Mouse (Mus musculus): Measurements from ENCODE around the gene Txn2. TPM values are rescaled to one million over a fixed set of nuclear protein-coding genes. Genes with fewer than 3 reads are reported as not detected.

Txn2 gene
- polyA plus RNA-seq, 1 experiment from 2014 or later: 245 TPM

DNA sequence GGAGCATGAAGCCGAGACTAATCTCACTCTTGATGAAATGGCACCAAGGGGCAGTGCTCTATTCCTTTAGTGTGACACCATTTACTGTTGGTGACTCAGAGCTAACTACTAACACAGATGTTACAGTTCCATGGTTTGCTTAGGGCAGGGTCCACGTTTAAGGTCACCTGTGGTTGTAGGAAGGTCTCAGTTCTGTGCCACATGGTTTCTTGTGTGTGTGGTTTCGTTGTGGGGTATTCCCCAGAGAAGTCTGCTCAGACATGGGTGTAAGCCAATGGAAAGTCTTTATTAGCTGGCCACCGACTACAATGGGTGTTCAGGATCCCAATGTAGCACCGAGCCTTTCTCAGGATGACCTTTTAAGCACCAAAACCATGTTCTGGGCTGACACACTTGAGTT is 9.7 kb upstream of the Txn2 start:
- H3K9ac ChIP-seq (ENCODE audit: low read depth, low read length): no peak overlapping the region
- 0 out of 2 replicates have a peak, but pooled peaks cover 2% of the 10 kb centered on the region for H3K4me1 ChIP-seq (replicated peaks; ENCODE audit: insufficient read depth, low read length)
- DNase-seq (ENCODE audit: low spot score): no peak
- H3K4me2 ChIP-seq (ENCODE audit: low read length): no peak overlapping the region
- no peaks in the 10 kb centered on the region for H3K36me3 ChIP-seq (ENCODE audit: insufficient read depth, low read length)
- no peaks in the 10 kb centered on the region for H3K9me3 ChIP-seq (replicated peaks; ENCODE audit: low read length)
- 67% methylated on average over 5 of the region's 5 CpGs for WGBS
- H3K27ac ChIP-seq: no peak overlapping the region
- no peak for ATAC-seq (replicated peaks; ENCODE audit: low FRiP score, low read depth)
- no peak overlapping the region for H3K4me3 ChIP-seq (replicated peaks; ENCODE audit: low read depth, low read length)
- H3K27me3 ChIP-seq (ENCODE audit: insufficient read depth, low read length): no peaks in the 10 kb centered on the region
- no peak for TF ChIP-seq CTCF (IDR thresholded peaks at IDR 0.05; ENCODE audit: low read depth)

DNA sequence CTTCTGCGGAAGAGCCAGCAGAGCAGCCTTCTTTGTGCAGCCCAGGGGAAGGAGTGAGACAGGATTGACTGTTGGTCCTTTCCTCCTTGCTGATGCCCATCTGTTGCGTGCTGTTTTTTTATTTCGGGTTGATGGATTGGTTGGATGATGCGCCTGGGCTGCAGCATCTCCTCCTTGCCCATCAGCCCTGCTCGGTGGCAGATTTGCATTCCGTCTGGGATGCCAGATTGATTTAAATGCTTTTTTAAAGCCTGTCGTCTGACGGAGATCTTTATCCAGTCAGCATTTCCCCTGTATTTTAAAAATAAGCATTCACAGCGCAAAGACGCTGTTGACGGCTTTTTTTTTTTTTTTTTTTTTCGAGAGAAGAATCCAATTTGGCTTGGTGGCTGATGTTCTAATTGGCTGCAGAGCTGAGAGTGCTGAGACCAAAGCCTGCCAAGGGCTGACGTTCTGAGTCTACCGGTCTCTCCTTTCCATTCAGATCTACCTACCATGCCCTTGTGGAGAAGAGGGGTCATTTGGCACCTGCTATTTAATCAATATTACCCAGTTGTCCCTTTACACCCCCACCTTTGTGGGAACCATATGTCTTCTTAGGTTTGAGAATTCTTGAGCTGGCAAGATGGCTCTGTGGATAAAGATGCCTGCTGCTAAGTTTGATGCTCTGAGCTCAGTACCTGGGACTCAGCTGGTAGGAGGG is 7.0 kb upstream of the Txn2 start:
- DNase-seq (ENCODE audit: low spot score) (no peak), ATAC-seq (replicated peaks; ENCODE audit: low FRiP score, low read depth) (no peak)
- Histone ChIP-seq H3K9me3 (replicated peaks; ENCODE audit: low read length) (no peaks in the 10 kb centered on the region), H3K4me1 (replicated peaks; ENCODE audit: insufficient read depth, low read length) (0 out of 2 replicates have a peak, but pooled peaks cover 2% of the 10 kb centered on the region), H3K27ac (no peak overlapping the region), H3K4me2 (ENCODE audit: low read length) (no peak overlapping the region), H3K9ac (ENCODE audit: low read depth, low read length) (no peak overlapping the region), H3K36me3 (ENCODE audit: insufficient read depth, low read length) (no peaks in the 10 kb centered on the region), H3K27me3 (ENCODE audit: insufficient read depth, low read length) (no peaks in the 10 kb centered on the region), H3K4me3 (replicated peaks; ENCODE audit: low read depth, low read length) (no peak overlapping the region)
- no peak for TF ChIP-seq CTCF (IDR thresholded peaks at IDR 0.05; ENCODE audit: low read depth)
- 71% methylated on average over 14 of the region's 14 CpGs for WGBS

DNA sequence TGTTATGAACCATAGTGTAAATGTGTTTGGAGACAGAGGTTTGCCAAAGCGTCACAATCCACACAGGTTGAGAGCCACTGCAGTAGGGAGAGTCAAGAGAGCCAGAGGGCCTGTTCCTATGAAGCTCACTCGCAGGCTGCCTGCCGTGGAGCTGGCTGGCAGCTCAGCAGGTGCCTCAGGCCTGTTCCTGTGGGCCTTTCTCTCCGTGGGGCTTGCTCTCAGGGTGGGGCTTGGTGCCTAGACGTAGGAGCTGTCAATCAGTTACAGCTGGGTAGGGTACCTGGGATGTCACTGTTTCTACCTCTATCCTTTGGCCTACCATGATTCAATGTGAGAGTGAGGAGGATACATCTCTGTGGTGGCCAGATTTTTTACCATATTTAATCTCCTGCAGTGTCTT is 6.2 kb upstream of the Txn2 start:
- DNase-seq (ENCODE audit: low spot score) (no peak), ATAC-seq (replicated peaks; ENCODE audit: low FRiP score, low read depth) (no peak)
- Histone ChIP-seq H3K27me3 (ENCODE audit: insufficient read depth, low read length) (no peaks in the 10 kb centered on the region), H3K4me3 (replicated peaks; ENCODE audit: low read depth, low read length) (no peak overlapping the region), H3K27ac (no peak overlapping the region), H3K36me3 (ENCODE audit: insufficient read depth, low read length) (no peaks in the 10 kb centered on the region), H3K4me2 (ENCODE audit: low read length) (no peak overlapping the region), H3K9ac (ENCODE audit: low read depth, low read length) (no peak overlapping the region), H3K9me3 (replicated peaks; ENCODE audit: low read length) (no peaks in the 10 kb centered on the region), H3K4me1 (replicated peaks; ENCODE audit: insufficient read depth, low read length) (0 out of 2 replicates have a peak, but pooled peaks cover 2% of the 10 kb centered on the region)
- 78% methylated on average over 5 of the region's 5 CpGs for WGBS
- TF ChIP-seq CTCF (IDR thresholded peaks at IDR 0.05; ENCODE audit: low read depth): no peak

DNA sequence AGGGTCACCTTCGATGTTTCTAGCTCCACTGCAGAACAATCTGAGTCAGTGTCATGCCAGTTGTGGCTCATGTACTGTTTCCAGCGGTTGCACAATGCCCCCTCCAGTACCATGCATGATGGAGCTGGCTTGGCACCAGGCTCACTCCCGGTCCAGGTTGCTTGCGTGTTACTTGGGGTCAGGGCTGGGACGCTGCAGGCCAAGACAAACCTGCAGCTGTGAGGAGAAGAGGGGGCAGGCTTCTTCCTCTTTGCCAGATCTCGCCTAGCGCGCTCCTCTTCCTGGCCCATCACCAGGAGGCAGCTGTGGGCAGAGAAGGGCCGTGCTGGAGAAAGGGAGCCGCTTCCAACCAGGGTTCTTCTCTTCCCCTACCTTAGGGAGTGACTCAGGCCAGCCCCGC is 5.5 kb upstream of the Txn2 start:
- Histone ChIP-seq H3K4me2 (ENCODE audit: low read length) (no peak overlapping the region), H3K9me3 (replicated peaks; ENCODE audit: low read length) (no peaks in the 10 kb centered on the region), H3K27me3 (ENCODE audit: insufficient read depth, low read length) (no peaks in the 10 kb centered on the region), H3K4me3 (replicated peaks; ENCODE audit: low read depth, low read length) (no peak overlapping the region), H3K27ac (no peak overlapping the region), H3K4me1 (replicated peaks; ENCODE audit: insufficient read depth, low read length) (peaks cover 6% of the 10 kb centered on the region), H3K9ac (ENCODE audit: low read depth, low read length) (no peak overlapping the region), H3K36me3 (ENCODE audit: insufficient read depth, low read length) (no peaks in the 10 kb centered on the region)
- no peak for DNase-seq (ENCODE audit: low spot score)
- TF ChIP-seq CTCF (IDR thresholded peaks at IDR 0.05; ENCODE audit: low read depth): no peak
- no peak for ATAC-seq (replicated peaks; ENCODE audit: low FRiP score, low read depth)
- 74% methylated on average over 11 of the region's 11 CpGs for WGBS

DNA sequence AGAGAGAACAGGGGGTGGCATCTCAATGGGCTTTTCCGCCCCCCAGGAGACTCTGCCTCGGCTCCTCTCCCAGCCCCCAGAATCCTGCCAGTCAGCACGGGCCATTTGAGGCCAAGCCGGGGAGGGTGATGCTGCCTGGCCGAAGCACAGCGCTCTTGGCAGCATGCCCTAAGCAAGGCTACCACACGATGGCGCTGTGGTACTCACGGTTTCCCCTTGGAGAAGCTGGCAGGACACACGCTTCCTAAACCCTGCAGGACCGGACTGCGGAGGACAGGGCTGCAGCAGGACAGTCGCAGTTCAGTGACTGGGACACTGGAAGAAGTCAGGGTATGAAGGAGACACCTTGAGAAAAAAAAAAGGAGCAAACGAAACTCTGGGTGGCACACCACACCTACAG is 5.0 kb upstream of the Txn2 start:
- H3K4me3 ChIP-seq (replicated peaks; ENCODE audit: low read depth, low read length): no peak overlapping the region
- no peaks in the 10 kb centered on the region for H3K27me3 ChIP-seq (ENCODE audit: insufficient read depth, low read length)
- ATAC-seq (replicated peaks; ENCODE audit: low FRiP score, low read depth): peak; percentile 27; the same call in 1 of the 2 replicates
- 0 out of 2 replicates have a peak overlapping the region, but pooled peaks have one; percentile 25 for H3K4me2 ChIP-seq (ENCODE audit: low read length)
- WGBS: 0% methylated on average over 14 of the region's 14 CpGs
- no peaks in the 10 kb centered on the region for H3K9me3 ChIP-seq (replicated peaks; ENCODE audit: low read length)
- H3K36me3 ChIP-seq (ENCODE audit: insufficient read depth, low read length): no peaks in the 10 kb centered on the region
- DNase-seq (ENCODE audit: low spot score): peak; percentile 90
- TF ChIP-seq CTCF (IDR thresholded peaks at IDR 0.05; ENCODE audit: low read depth): peak; percentile 93
- no peak overlapping the region for H3K9ac ChIP-seq (ENCODE audit: low read depth, low read length)
- peaks cover 7% of the 10 kb centered on the region for H3K4me1 ChIP-seq (replicated peaks; ENCODE audit: insufficient read depth, low read length)
- no peak overlapping the region for H3K27ac ChIP-seq

DNA sequence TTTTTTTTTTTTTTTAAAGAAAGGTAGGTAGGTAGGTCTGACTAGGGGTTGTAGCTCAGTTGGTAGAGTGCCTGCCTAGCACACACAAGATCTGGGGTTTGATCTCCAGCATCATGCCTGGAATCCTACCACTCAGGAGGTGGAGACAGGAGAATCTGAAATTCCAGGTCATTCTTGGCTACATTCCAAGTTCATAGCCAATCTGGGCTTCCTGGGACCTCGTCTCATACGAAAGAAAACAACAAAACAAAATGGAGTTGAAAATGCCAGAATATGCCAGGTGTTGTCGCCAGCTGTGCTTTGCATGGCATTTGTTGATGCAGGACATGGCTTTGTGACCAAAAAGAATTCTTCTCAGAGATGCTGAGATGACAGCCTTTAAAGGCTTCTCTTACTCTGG is 4.4 kb upstream of the Txn2 start:
- Histone ChIP-seq H3K4me3 (replicated peaks; ENCODE audit: low read depth, low read length) (no peak overlapping the region), H3K27ac (no peak overlapping the region), H3K36me3 (ENCODE audit: insufficient read depth, low read length) (no peaks in the 10 kb centered on the region), H3K9ac (ENCODE audit: low read depth, low read length) (no peak overlapping the region), H3K9me3 (replicated peaks; ENCODE audit: low read length) (no peaks in the 10 kb centered on the region), H3K27me3 (ENCODE audit: insufficient read depth, low read length) (no peaks in the 10 kb centered on the region), H3K4me2 (ENCODE audit: low read length) (no peak overlapping the region), H3K4me1 (replicated peaks; ENCODE audit: insufficient read depth, low read length) (peaks cover 7% of the 10 kb centered on the region)
- TF ChIP-seq CTCF (IDR thresholded peaks at IDR 0.05; ENCODE audit: low read depth): no peak
- 65% methylated on average over 3 of the region's 3 CpGs for WGBS
- no peak for ATAC-seq (replicated peaks; ENCODE audit: low FRiP score, low read depth)
- DNase-seq (ENCODE audit: low spot score): no peak

DNA sequence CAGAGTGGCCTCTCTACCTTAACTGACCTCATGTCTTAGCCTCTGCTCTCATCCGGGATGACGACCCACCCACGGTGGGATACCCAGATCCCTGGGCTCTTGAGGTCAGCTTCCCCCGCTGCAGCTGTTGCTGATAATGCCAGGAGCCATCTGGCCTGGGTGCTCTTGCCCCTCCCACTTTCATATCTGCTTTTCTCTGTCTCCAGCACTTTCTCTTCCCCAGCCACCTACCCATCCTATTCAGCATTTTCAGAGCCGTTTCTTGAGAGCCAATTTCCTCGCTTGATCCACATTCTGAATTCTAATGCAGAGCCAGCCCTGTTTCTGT is 2.8 kb upstream of the Txn2 start:
- WGBS: 67% methylated on average over 6 of the region's 6 CpGs
- Histone ChIP-seq H3K27ac (no peak overlapping the region), H3K4me2 (ENCODE audit: low read length) (no peak overlapping the region), H3K4me3 (replicated peaks; ENCODE audit: low read depth, low read length) (no peak overlapping the region), H3K27me3 (ENCODE audit: insufficient read depth, low read length) (no peaks in the 10 kb centered on the region), H3K9ac (ENCODE audit: low read depth, low read length) (no peak overlapping the region), H3K9me3 (replicated peaks; ENCODE audit: low read length) (no peaks in the 10 kb centered on the region), H3K36me3 (ENCODE audit: insufficient read depth, low read length) (peaks cover 2% of the 10 kb centered on the region; the same call in 1 of the 2 replicates), H3K4me1 (replicated peaks; ENCODE audit: insufficient read depth, low read length) (peaks cover 15% of the 10 kb centered on the region)
- ATAC-seq (replicated peaks; ENCODE audit: low FRiP score, low read depth) (no peak), DNase-seq (ENCODE audit: low spot score) (no peak)
- TF ChIP-seq CTCF (IDR thresholded peaks at IDR 0.05; ENCODE audit: low read depth): no peak

All from kidney, postnatal 0 days (tissue).